In the genomic region with DNA sequence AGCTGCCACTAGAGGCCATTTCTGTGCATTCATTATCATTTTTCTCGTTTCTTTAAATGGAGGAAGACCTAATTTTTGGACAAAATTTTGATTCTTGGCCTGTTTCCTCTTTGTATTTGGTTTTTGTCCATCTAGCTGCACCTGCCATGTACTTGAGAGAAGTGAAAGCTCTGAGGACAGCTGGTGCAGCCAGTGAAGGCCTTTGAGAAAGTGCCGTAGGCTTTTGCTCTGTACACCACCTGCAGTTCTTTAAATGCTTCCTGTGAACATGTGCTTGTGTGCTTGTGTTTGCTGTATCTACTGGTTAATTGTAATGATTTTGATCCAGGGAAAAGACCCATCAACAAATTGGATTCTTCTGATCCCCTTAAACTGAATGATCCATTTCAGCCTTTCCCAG, we compare ENCODE assay signal across 17 mouse cellular contexts. TPM values are rescaled to one million over a fixed set of nuclear protein-coding genes. Genes with fewer than 3 reads are reported as not detected.
DNase-seq lines count a peak whose midpoint lies in the region; ATAC-seq and TF ChIP-seq lines count a peak whose summit lies in the region.
"Had no signal": no experiment of that assay in that cellular context is flagged by ENCODE, and none has a peak within 500 bp of the region (broad histone marks: within the 10 kb centered on the region; RNA-seq: fewer than 3 reads in every experiment).

No protein-coding gene starts in this region.

- H3K27ac ChIP-seq in CH12.LX (ENCODE audit: insufficient read depth, low read depth), result no peak overlapping the region
- H3K27ac ChIP-seq in cerebellum, adult 2 months (ENCODE audit: insufficient read depth, low read length), result no peak overlapping the region
- no peak overlapping the region for H3K27ac ChIP-seq in forebrain, embryonic 15.5 days (replicated peaks)
- H3K27ac ChIP-seq: embryonic facial prominence, embryonic 10.5 days; forebrain, embryonic 13.5 days; heart, embryonic 13.5 days; hindbrain, embryonic 15.5 days had no signal

- no peak for TF ChIP-seq POLR2A in CH12.LX (IDR thresholded peaks at IDR 0.05; ENCODE audit: low read depth, low read length)
- no peak for TF ChIP-seq POLR2A in cerebellum, adult 2 months (IDR thresholded peaks at IDR 0.05; ENCODE audit: borderline replicate concordance, insufficient read depth, low read length)

- H3K4me3 ChIP-seq in CH12.LX (replicated peaks in 1 of 3; ENCODE audit: low read depth in 2 of 3, low read length in 2 of 3, poor library complexity in 1 of 3), result no peak overlapping the region
- H3K4me3 ChIP-seq in cerebellum, adult 2 months (replicated peaks; ENCODE audit: insufficient read depth, low read depth, low read length), result no peak overlapping the region
- H3K4me3 ChIP-seq in forebrain, embryonic 15.5 days, result no peak overlapping the region
- H3K4me3 ChIP-seq: embryonic facial prominence, embryonic 10.5 days; forebrain, embryonic 13.5 days; heart, embryonic 13.5 days; hindbrain, embryonic 15.5 days had no signal

- TF ChIP-seq EP300 in CH12.LX (IDR thresholded peaks at IDR 0.05; ENCODE audit: low read length), result no peak

- no peak for TF ChIP-seq CTCF in CH12.LX (conservative IDR thresholded peaks at IDR 0.05 in 1 of 2, IDR thresholded peaks at IDR 0.05 in 1 of 2; ENCODE audit: low read depth in 2 of 2, low read length in 2 of 2)
- TF ChIP-seq CTCF in cerebellum, adult 2 months (IDR thresholded peaks at IDR 0.05; ENCODE audit: borderline replicate concordance, insufficient read depth, low read depth, low read length), result no peak

- no peaks in the 10 kb centered on the region for H3K27me3 ChIP-seq in CH12.LX (replicated peaks)
- no peaks in the 10 kb centered on the region for H3K27me3 ChIP-seq in cerebellum, adult 2 months (ENCODE audit: control insufficient read depth, insufficient read depth, low read length)
- no peaks in the 10 kb centered on the region for H3K27me3 ChIP-seq in forebrain, embryonic 15.5 days
- H3K27me3 ChIP-seq: forebrain, embryonic 13.5 days; heart, embryonic 13.5 days; hindbrain, embryonic 15.5 days had no signal

- DNase-seq in heart, adult 11 months, result peak; percentile 43
- no peak for DNase-seq in heart, adult 9 months (ENCODE audit: low spot score in 2 of 2)
- DNase-seq in CH12.LX (ENCODE audit: extremely low read depth), result peak; percentile 48
- peak; percentile 19 to 69 for DNase-seq in cerebellum, adult 2 months
- DNase-seq in cerebellum, postnatal 25 days, result peak; percentile 25 to 34
- no peak for DNase-seq in adrenal gland, adult 18-20 months (ENCODE audit: low spot score in 2 of 2)
- DNase-seq: adrenal gland, postnatal 10 days; gastrocnemius, postnatal 10 days; heart, postnatal 36 days; kidney, adult 2 months had no signal

- in situ Hi-C loops in CH12.LX (cut with MboI; ENCODE audit: low pct_ligation_motif_present, low pct_unique_long_range_greater_than_20kb, low sequenced_read_pairs), result no loop called here

- peaks cover 17 to 62% of the 10 kb centered on the region in 2 experiments for H3K36me3 ChIP-seq in CH12.LX (replicated peaks in 1 of 2; ENCODE audit: control insufficient read depth in 1 of 2, insufficient read depth in 1 of 2, low read length in 1 of 2)
- H3K36me3 ChIP-seq in forebrain, embryonic 15.5 days, result peaks cover 17% of the 10 kb centered on the region

- H3K79me2 ChIP-seq in CH12.LX (replicated peaks; ENCODE audit: control insufficient read depth, extremely low read depth, insufficient read depth, poor library complexity, severe bottlenecking), result no peaks in the 10 kb centered on the region

- dilution Hi-C loops in CH12.LX (cut with MboI; ENCODE audit: extremely low pct_ligation_motif_present, extremely low pct_unique_long_range_greater_than_20kb, low sequenced_read_pairs), result no loop called here

- no peak overlapping the region for H3K4me2 ChIP-seq in CH12.LX (ENCODE audit: insufficient read depth, low read depth, poor library complexity, severe bottlenecking)
- H3K4me2 ChIP-seq in forebrain, embryonic 15.5 days (replicated peaks), result no peak overlapping the region
- H3K4me2 ChIP-seq: forebrain, embryonic 13.5 days; heart, embryonic 13.5 days; hindbrain, embryonic 15.5 days had no signal

- no peak for ATAC-seq in forebrain, embryonic 15.5 days (replicated peaks)
- ATAC-seq: forebrain, embryonic 13.5 days; intestine, embryonic 16.5 days had no signal

- no peaks in the 10 kb centered on the region for H3K9me3 ChIP-seq in CH12.LX (replicated peaks; ENCODE audit: low read length)
- H3K9me3 ChIP-seq in forebrain, embryonic 15.5 days, result no peaks in the 10 kb centered on the region
- H3K9me3 ChIP-seq: embryonic facial prominence, embryonic 10.5 days; forebrain, embryonic 13.5 days; G1E; heart, embryonic 13.5 days; hindbrain, embryonic 15.5 days had no signal

- H3K4me1 ChIP-seq in CH12.LX (ENCODE audit: control insufficient read depth in 1 of 2, insufficient read depth in 2 of 2), result peaks cover 0 to 19% of the 10 kb centered on the region in 2 experiments; a peak in 2 of 4 replicates
- H3K4me1 ChIP-seq in cerebellum, adult 2 months (ENCODE audit: control insufficient read depth, insufficient read depth, low read length), result no peaks in the 10 kb centered on the region
- H3K4me1 ChIP-seq in forebrain, embryonic 15.5 days, result no peaks in the 10 kb centered on the region
- H3K4me1 ChIP-seq: heart, embryonic 13.5 days; hindbrain, embryonic 15.5 days had no signal

- no peak for TF ChIP-seq RAD21 in CH12.LX (IDR thresholded peaks at IDR 0.05; ENCODE audit: low read depth, low read length)

- no peak overlapping the region for H3K9ac ChIP-seq in CH12.LX (ENCODE audit: insufficient read depth, low read depth)
- H3K9ac ChIP-seq in forebrain, embryonic 15.5 days (replicated peaks), result no peak overlapping the region
- H3K9ac ChIP-seq: forebrain, embryonic 13.5 days; heart, embryonic 13.5 days; hindbrain, embryonic 15.5 days had no signal

- WGBS in cerebellum, adult 2 months, result 13% methylated on average over 2 of the region's 2 CpGs
- WGBS in forebrain, embryonic 15.5 days, result 61% methylated on average over 2 of the region's 2 CpGs

TF ChIP-seq in CH12.LX, 34 proteins besides CTCF, POLR2A, EP300 and RAD21:
- TF ChIP-seq ZNF384 (IDR thresholded peaks at IDR 0.05; ENCODE audit: low read depth, low read length), result no peak
- peak; percentile 57 for TF ChIP-seq TCF12 (IDR thresholded peaks at IDR 0.05; ENCODE audit: low read depth, low read length)
- peak; percentile 51; the same call in 1 of the 2 replicates for TF ChIP-seq MYC (IDR thresholded peaks at IDR 0.05; ENCODE audit: low read depth, low read length)
- 0 out of 2 replicates have a peak, but pooled peaks have one; percentile 23 for TF ChIP-seq IRF4 (IDR thresholded peaks at IDR 0.05; ENCODE audit: low read depth, low read length)
- TF ChIP-seq KAT2A (IDR thresholded peaks at IDR 0.05; ENCODE audit: insufficient replicate concordance, low read length), result no peak
- TF ChIP-seq ZC3H11A (IDR thresholded peaks at IDR 0.05; ENCODE audit: low read depth, low read length), result no peak
- no peak for TF ChIP-seq ETS1 (conservative IDR thresholded peaks at IDR 0.05; ENCODE audit: low read depth, low read length)
- no peak for TF ChIP-seq UBTF (IDR thresholded peaks at IDR 0.05; ENCODE audit: low read depth, low read length)
TF ChIP-seq in CH12.LX: peak in this region for 3.

RNA-seq across cellular contexts. Expression of gene Ttc39a, which starts 24.0 kb away (rescaled TPM):
- total RNA-seq in CH12.LX (2012; rRNA removed) (0.29 and 0.30 TPM in 2 replicates), CH12.LX (2014; rRNA removed) (0.32 and 0.36 TPM in 2 replicates)
- 0.64 and 0.90 TPM in 2 replicates for polyA plus RNA-seq in CH12.LX (2012; ENCODE audit: insufficient read length, low read depth)
- 15.9 and 16.3 TPM in 2 replicates for polyA plus RNA-seq in cerebellum, adult 2 months (2012; rRNA removed)
- polyA plus RNA-seq in forebrain, embryonic 15.5 days (2015; fragmentation: Nextera tagmentation; extraction: Ambion mirVana), result 0.50 and 0.71 TPM in 2 replicates
- 1 to 10 TPM; 3.8 to 6.3 TPM for total RNA-seq in adrenal gland, adult 18-20 months (2021)

Comparison
In these comparisons a context has a peak if more than half of its experiments do, and no peak if none do; other contexts are left out.
1. DNase-seq: peak in heart, adult 11 months (single experiment), CH12.LX (single experiment), cerebellum, adult 2 months (2 of 2) and cerebellum, postnatal 25 days (2 of 2); none in heart, adult 9 months (0 of 2) and adrenal gland, adult 18-20 months (0 of 2).